In genomic region chr4:134084999-134085398, GRCm38 (mm10) we compare ENCODE assay signal across 27 mouse cellular contexts. TPM values are rescaled to one million over a fixed set of nuclear protein-coding genes. Genes with fewer than 3 reads are reported as not detected.
DNase-seq lines count a peak whose midpoint lies in the region; ATAC-seq and TF ChIP-seq lines count a peak whose summit lies in the region.
"Had no signal": no experiment of that assay in that cellular context is flagged by ENCODE, and none has a peak within 500 bp of the region (broad histone marks: within the 10 kb centered on the region; RNA-seq: fewer than 3 reads in every experiment).

No protein-coding gene starts in this region.

- 75% methylated on average over 4 of the region's 4 CpGs for WGBS in liver, embryonic 14.5 days (ENCODE audit: insufficient replicate concordance)
- WGBS in cerebellum, adult 2 months: 85% methylated on average over 4 of the region's 4 CpGs

- H3K27ac ChIP-seq in liver, embryonic 14.5 days: no peak overlapping the region
- H3K27ac ChIP-seq in CH12.LX (ENCODE audit: insufficient read depth, low read depth): no peak overlapping the region
- H3K27ac ChIP-seq in cerebellum, adult 2 months (ENCODE audit: insufficient read depth, low read length): no peak overlapping the region
- H3K27ac ChIP-seq: embryonic facial prominence, embryonic 15.5 days; heart, embryonic 10.5 days; limb, embryonic 10.5 days; liver, embryonic 12.5 days; midbrain, embryonic 13.5 days; neural tube, embryonic 15.5 days; stomach, embryonic 15.5 days had no signal

- ATAC-seq in liver, embryonic 14.5 days (ENCODE audit: insufficient read depth): no peak
- no peak for ATAC-seq in G1E (ENCODE audit: extremely low read depth, insufficient number of reproducible peaks, low FRiP score, poor library complexity, severe bottlenecking)
- ATAC-seq: forebrain, embryonic 16.5 days; liver, embryonic 12.5 days; midbrain, embryonic 13.5 days had no signal

- H3K9me3 ChIP-seq in liver, embryonic 14.5 days (ENCODE audit: control insufficient read depth, low read length): no peaks in the 10 kb centered on the region
- H3K9me3 ChIP-seq in CH12.LX (replicated peaks; ENCODE audit: low read length) (peaks cover 4% of the 10 kb centered on the region), G1E (replicated peaks) (no peaks in the 10 kb centered on the region; the same call in 1 of the 2 replicates)
- H3K9me3 ChIP-seq: embryonic facial prominence, embryonic 15.5 days; heart, embryonic 10.5 days; limb, embryonic 10.5 days; neural tube, embryonic 15.5 days; stomach, embryonic 15.5 days had no signal

- H3K4me1 ChIP-seq in liver, embryonic 14.5 days (replicated peaks; ENCODE audit: control insufficient read depth in 2 of 2, insufficient read depth in 2 of 2, low read length in 1 of 2): peaks cover 8 to 13% of the 10 kb centered on the region in 2 experiments
- H3K4me1 ChIP-seq in CH12.LX (ENCODE audit: control insufficient read depth in 1 of 2, insufficient read depth in 2 of 2): peaks cover 4 to 32% of the 10 kb centered on the region in 2 experiments
- H3K4me1 ChIP-seq in G1E (ENCODE audit: insufficient read depth, low read depth, low read length): peaks cover 47% of the 10 kb centered on the region
- no peaks in the 10 kb centered on the region for H3K4me1 ChIP-seq in cerebellum, adult 2 months (ENCODE audit: control insufficient read depth, insufficient read depth, low read length)

- dilution Hi-C loops in CH12.LX (cut with MboI; ENCODE audit: extremely low pct_ligation_motif_present, extremely low pct_unique_long_range_greater_than_20kb, low sequenced_read_pairs): no loop called here

- peak; percentile 20; the same call in 1 of the 2 replicates for TF ChIP-seq CTCF in liver, embryonic 14.5 days (IDR thresholded peaks at IDR 0.05; ENCODE audit: low read depth)
- TF ChIP-seq CTCF in CH12.LX (conservative IDR thresholded peaks at IDR 0.05 in 1 of 2, IDR thresholded peaks at IDR 0.05 in 1 of 2; ENCODE audit: low read depth in 2 of 2, low read length in 2 of 2) (peak; percentile 10 to 59; a peak in 2 of 4 replicates), G1E (IDR thresholded peaks at IDR 0.05; ENCODE audit: low read depth, low read length) (0 out of 2 replicates have a peak, but pooled peaks have one; percentile 20)
- TF ChIP-seq CTCF in cerebellum, adult 2 months (IDR thresholded peaks at IDR 0.05; ENCODE audit: borderline replicate concordance, insufficient read depth, low read depth, low read length): no peak

- in situ Hi-C loops in CH12.LX (cut with MboI; ENCODE audit: low pct_ligation_motif_present, low pct_unique_long_range_greater_than_20kb, low sequenced_read_pairs): loop anchor here (25.0 kb wide), 1 partner anchor 498 kb away; the partner anchor contains the start of gene Gpn2

- TF ChIP-seq EP300 in liver, embryonic 14.5 days (IDR thresholded peaks at IDR 0.05; ENCODE audit: low read depth): no peak
- TF ChIP-seq EP300 in CH12.LX (IDR thresholded peaks at IDR 0.05; ENCODE audit: low read length): no peak

- no peak overlapping the region for H3K9ac ChIP-seq in liver, embryonic 14.5 days (replicated peaks)
- H3K9ac ChIP-seq in CH12.LX (ENCODE audit: insufficient read depth, low read depth): no peak overlapping the region
- H3K9ac ChIP-seq: embryonic facial prominence, embryonic 15.5 days; liver, embryonic 12.5 days; midbrain, embryonic 13.5 days; neural tube, embryonic 15.5 days; stomach, embryonic 15.5 days had no signal

- H3K36me3 ChIP-seq in liver, embryonic 14.5 days (replicated peaks; ENCODE audit: control insufficient read depth, insufficient read depth, low read depth): no peaks in the 10 kb centered on the region
- H3K36me3 ChIP-seq in CH12.LX (replicated peaks in 1 of 2; ENCODE audit: control insufficient read depth in 1 of 2, insufficient read depth in 1 of 2, low read length in 1 of 2): peaks cover 15 to 44% of the 10 kb centered on the region in 2 experiments
- H3K36me3 ChIP-seq in G1E (replicated peaks): no peaks in the 10 kb centered on the region
- no peaks in the 10 kb centered on the region for H3K36me3 ChIP-seq in splenic B cell, adult 2 months (ENCODE audit: control insufficient read depth, insufficient read depth, low read length, poor library complexity, severe bottlenecking)
- H3K36me3 ChIP-seq: embryonic facial prominence, embryonic 15.5 days; heart, embryonic 10.5 days; limb, embryonic 10.5 days; liver, embryonic 12.5 days; midbrain, embryonic 13.5 days; neural tube, embryonic 15.5 days; stomach, embryonic 15.5 days had no signal

- no peaks in the 10 kb centered on the region for H3K79me2 ChIP-seq in CH12.LX (replicated peaks; ENCODE audit: control insufficient read depth, extremely low read depth, insufficient read depth, poor library complexity, severe bottlenecking)

- H3K27me3 ChIP-seq in liver, embryonic 14.5 days (ENCODE audit: control insufficient read depth, insufficient read depth, low read length): no peaks in the 10 kb centered on the region; the same call in 1 of the 2 replicates
- H3K27me3 ChIP-seq in CH12.LX (replicated peaks) (no peaks in the 10 kb centered on the region), G1E (ENCODE audit: insufficient read depth, low read length) (peaks cover 36% of the 10 kb centered on the region)
- H3K27me3 ChIP-seq in splenic B cell, adult 2 months (ENCODE audit: control insufficient read depth, insufficient read depth, low read length, poor library complexity, severe bottlenecking): no peaks in the 10 kb centered on the region
- H3K27me3 ChIP-seq in cerebellum, adult 2 months (ENCODE audit: control insufficient read depth, insufficient read depth, low read length): no peaks in the 10 kb centered on the region
- H3K27me3 ChIP-seq: stomach, embryonic 15.5 days had no signal

- H3K4me3 ChIP-seq in liver, embryonic 14.5 days (ENCODE audit: insufficient read depth in 1 of 2, low read depth in 2 of 2, low read length in 2 of 2): no peak overlapping the region
- H3K4me3 ChIP-seq in CH12.LX (replicated peaks in 1 of 3; ENCODE audit: low read depth in 2 of 3, low read length in 2 of 3, poor library complexity in 1 of 3) (no peak overlapping the region), G1E (ENCODE audit: low read depth, low read length) (no peak overlapping the region)
- H3K4me3 ChIP-seq in cerebellum, adult 2 months (replicated peaks; ENCODE audit: insufficient read depth, low read depth, low read length): no peak overlapping the region
- H3K4me3 ChIP-seq: embryonic facial prominence, embryonic 15.5 days; heart, embryonic 10.5 days; limb, embryonic 10.5 days; liver, embryonic 12.5 days; midbrain, embryonic 13.5 days; myocyte; neural tube, embryonic 15.5 days; stomach, embryonic 15.5 days had no signal

- TF ChIP-seq RAD21 in CH12.LX (IDR thresholded peaks at IDR 0.05; ENCODE audit: low read depth, low read length): no peak; the same call in none of the 2 replicates

- no peak for DNase-seq in liver, embryonic 14.5 days (ENCODE audit: low read depth in 3 of 3, low spot score in 3 of 3)
- no peak for DNase-seq in liver
- DNase-seq in CH12.LX (ENCODE audit: extremely low read depth): no peak
- no peak for DNase-seq in G1E (ENCODE audit: low spot score)
- DNase-seq in splenic B cell, adult 2 months (ENCODE audit: low read depth, low spot score): peak; percentile 38
- DNase-seq in cerebellum, adult 2 months: no peak
- DNase-seq in right cerebral cortex, adult 18-20 months: no peak
- DNase-seq: adrenal gland, postnatal 25 days; cerebellum, adult 11 months; cerebellum, postnatal 25 days; kidney, adult 8-10 months; kidney, postnatal 14 days; right cerebral cortex, postnatal 14 days had no signal

- no peak overlapping the region for H3K4me2 ChIP-seq in liver, embryonic 14.5 days (ENCODE audit: low read depth)
- no peak overlapping the region for H3K4me2 ChIP-seq in CH12.LX (ENCODE audit: insufficient read depth, low read depth, poor library complexity, severe bottlenecking)
- H3K4me2 ChIP-seq: embryonic facial prominence, embryonic 15.5 days; liver, embryonic 12.5 days; midbrain, embryonic 13.5 days; neural tube, embryonic 15.5 days; stomach, embryonic 15.5 days had no signal

- TF ChIP-seq POLR2A in CH12.LX (IDR thresholded peaks at IDR 0.05; ENCODE audit: low read depth, low read length): no peak
- TF ChIP-seq POLR2A in cerebellum, adult 2 months (IDR thresholded peaks at IDR 0.05; ENCODE audit: borderline replicate concordance, insufficient read depth, low read length): no peak

RNA-seq across cellular contexts. Expression of gene Cd52, which starts 9.9 kb away (rescaled TPM):
- 17.1 and 31.5 TPM in 2 replicates for polyA plus RNA-seq in liver, embryonic 14.5 days (2012; rRNA removed)
- polyA plus RNA-seq in liver, embryonic 14.5 days (2014; fragmentation: Nextera tagmentation; extraction: Ambion mirVana): 31.0 and 36.7 TPM in 2 replicates
- total RNA-seq in CH12.LX (2012; rRNA removed): 2,306 and 3,109 TPM in 2 replicates
- 4,323 and 5,448 TPM in 2 replicates for total RNA-seq in CH12.LX (2014; rRNA removed)
- 1,849 and 1,886 TPM in 2 replicates for polyA plus RNA-seq in CH12.LX (2012; ENCODE audit: insufficient read length, low read depth)
- total RNA-seq in G1E (2014; fragmentation: Nextera tagmentation): 1.7 and 2.0 TPM in 2 replicates
- total RNA-seq in G1E (2017): 17.5 and 21.1 TPM in 2 replicates
- polyA plus RNA-seq in G1E (2012): 1.0 and 1.3 TPM in 2 replicates
- polyA plus RNA-seq in cerebellum, adult 2 months (2012; rRNA removed): 2.6 and 2.8 TPM in 2 replicates
- polyA plus RNA-seq: myocyte had no signal

RNA-seq across cellular contexts. Expression of gene Ubxn11, which starts 17.4 kb away (rescaled TPM):
- 1.4 TPM in 2 replicates for polyA plus RNA-seq in liver, embryonic 14.5 days (2012; rRNA removed)
- polyA plus RNA-seq in liver, embryonic 14.5 days (2014; fragmentation: Nextera tagmentation; extraction: Ambion mirVana): 2.0 and 3.7 TPM in 2 replicates
- total RNA-seq in CH12.LX (2012; rRNA removed) (12.3 and 18.8 TPM in 2 replicates), CH12.LX (2014; rRNA removed) (6.0 and 6.6 TPM in 2 replicates), G1E (2014; fragmentation: Nextera tagmentation) (6.0 and 13.8 TPM in 2 replicates), G1E (2017) (3.4 and 3.9 TPM in 2 replicates)
- polyA plus RNA-seq in CH12.LX (2012; ENCODE audit: insufficient read length, low read depth) (35.9 and 38.8 TPM in 2 replicates), G1E (2012) (11.3 and 13.2 TPM in 2 replicates)
- polyA plus RNA-seq in cerebellum, adult 2 months (2012; rRNA removed): 14.8 and 15.0 TPM in 2 replicates

RNA-seq across cellular contexts. Expression of gene Crybg2, which starts 24.4 kb away (rescaled TPM):
- polyA plus RNA-seq in liver, embryonic 14.5 days (2012; rRNA removed): 0.23 TPM in 2 replicates
- polyA plus RNA-seq in liver, embryonic 14.5 days (2014; fragmentation: Nextera tagmentation; extraction: Ambion mirVana): 0.42 and 0.67 TPM in 2 replicates
- 9.2 and 10.6 TPM in 2 replicates for total RNA-seq in CH12.LX (2012; rRNA removed)
- total RNA-seq in CH12.LX (2014; rRNA removed): 3.0 and 3.6 TPM in 2 replicates
- 15.6 and 15.9 TPM in 2 replicates for polyA plus RNA-seq in CH12.LX (2012; ENCODE audit: insufficient read length, low read depth)
- total RNA-seq in G1E (2014; fragmentation: Nextera tagmentation): 0.29 TPM in 1 of 2 replicates, not detected in the other
- 0.12 and 0.60 TPM in 2 replicates for total RNA-seq in G1E (2017)
- polyA plus RNA-seq in G1E (2012): 0.46 and 0.83 TPM in 2 replicates
- polyA plus RNA-seq in cerebellum, adult 2 months (2012; rRNA removed): 0.65 and 0.89 TPM in 2 replicates
- polyA plus RNA-seq: heart, postnatal 0 days had no signal

RNA-seq across cellular contexts. Expression of gene Zfp683, which starts 31.4 kb away (rescaled TPM):
- polyA plus RNA-seq in liver, embryonic 14.5 days (2012; rRNA removed): 0.03 and 0.06 TPM in 2 replicates
- polyA plus RNA-seq in liver, embryonic 14.5 days (2014; fragmentation: Nextera tagmentation; extraction: Ambion mirVana): not detected in 2 replicates
- total RNA-seq in CH12.LX (2012; rRNA removed) (not detected in 2 replicates), CH12.LX (2014; rRNA removed) (not detected in 2 replicates), G1E (2014; fragmentation: Nextera tagmentation) (not detected in 2 replicates), G1E (2017) (not detected in 2 replicates)
- polyA plus RNA-seq in CH12.LX (2012; ENCODE audit: insufficient read length, low read depth) (0.16 TPM in 1 of 2 replicates, not detected in the other), G1E (2012) (not detected in 2 replicates)
- polyA plus RNA-seq in cerebellum, adult 2 months (2012; rRNA removed): not detected in 2 replicates
- total RNA-seq: adrenal gland, postnatal 25 days; layer of hippocampus, adult 8-10 months; left cerebral cortex, adult 18-20 months had no signal
- polyA plus RNA-seq: embryonic facial prominence, embryonic 15.5 days; forebrain, embryonic 16.5 days; heart, embryonic 10.5 days; heart, postnatal 0 days; hindbrain, embryonic 11.5 days; limb, embryonic 10.5 days; liver, embryonic 12.5 days; lung, embryonic 16.5 days; midbrain, embryonic 13.5 days; myocyte; neural tube, embryonic 15.5 days; stomach, embryonic 15.5 days had no signal

RNA-seq across cellular contexts. Expression of gene Sh3bgrl3, which starts 43.6 kb away (rescaled TPM):
- polyA plus RNA-seq in liver, embryonic 14.5 days (2012; rRNA removed): 70.8 and 79.9 TPM in 2 replicates
- 142 and 153 TPM in 2 replicates for polyA plus RNA-seq in liver, embryonic 14.5 days (2014; fragmentation: Nextera tagmentation; extraction: Ambion mirVana)
- total RNA-seq in CH12.LX (2012; rRNA removed) (151 and 153 TPM in 2 replicates), CH12.LX (2014; rRNA removed) (104 and 128 TPM in 2 replicates), G1E (2014; fragmentation: Nextera tagmentation) (76.6 and 110 TPM in 2 replicates), G1E (2017) (98.4 and 105 TPM in 2 replicates)
- polyA plus RNA-seq in CH12.LX (2012; ENCODE audit: insufficient read length, low read depth) (289 and 362 TPM in 2 replicates), G1E (2012) (111 and 202 TPM in 2 replicates)
- polyA plus RNA-seq in cerebellum, adult 2 months (2012; rRNA removed): 238 and 258 TPM in 2 replicates

Comparison
In these comparisons a context has a peak if more than half of its experiments do, and no peak if none do; other contexts are left out.
1. RNA of gene Cd52, which starts 9.9 kb away (polyA plus RNA-seq): 1,849 to 1,886 TPM in CH12.LX; 17.1 to 36.7 TPM in liver, embryonic 14.5 days, 2.6 to 2.8 TPM in cerebellum, adult 2 months and 1.0 to 1.3 TPM in G1E; every median in the first group is over 10 times any median in the second.